Mouse (Mus musculus) cortical plate, adult 2 months (tissue): ENCODE data around the gene Slc43a1.

Experiments
- CTCF ChIP-seq: fragments of 200-500 bp; IDR thresholded peaks from 2 replicates; pipeline ENCODE4 v1.5.1; 2011; ENCODE audit warnings: mild to moderate bottlenecking, control low read depth, low read length; ENCODE audit not compliant: insufficient read depth; ENCODE audit errors: extremely low read depth
- POLR2A ChIP-seq: fragments of 200-500 bp; IDR thresholded peaks from 2 replicates; pipeline ENCODE4 v1.6.1; 2011; ENCODE audit warnings: mild to moderate bottlenecking, low read length, control low read depth; ENCODE audit not compliant: insufficient read depth; ENCODE audit errors: extremely low read depth

GRCm38 (mm10) chr2:84843654-84844053 lies 5.0 kb downstream of the Slc43a1 start:
- TF ChIP-seq CTCF (no peak), POLR2A (no peak)
